Mouse (Mus musculus): ENCODE results near the gene Spem1.

- no peak for TF ChIP-seq ZNF384 (IDR thresholded peaks at IDR 0.05; ENCODE audit: low read depth, low read length)
- no peak for TF ChIP-seq ZC3H11A (IDR thresholded peaks at IDR 0.05; ENCODE audit: borderline replicate concordance, low read depth, low read length)
- no peak for TF ChIP-seq MAFK (IDR thresholded peaks at IDR 0.05; ENCODE audit: insufficient read depth, low read depth, low read length)
- no peak for TF ChIP-seq CHD2 (IDR thresholded peaks at IDR 0.05; ENCODE audit: low read depth, low read length)
- TF ChIP-seq HCFC1 (IDR thresholded peaks at IDR 0.05; ENCODE audit: borderline replicate concordance, insufficient read depth, low read length) = no peak
These were observed 46.3 kb downstream of the Spem1 start for GRCm38 (mm10) chr11:69775716-69776115.
